Mouse (Mus musculus): ENCODE data around the gene Zfp870. TPM values are rescaled to one million over a fixed set of nuclear protein-coding genes. Genes with fewer than 3 reads are reported as not detected.

Gene Zfp870
- polyA plus RNA-seq, 1 experiment from 2014 or later = 8.9 TPM

DNA sequence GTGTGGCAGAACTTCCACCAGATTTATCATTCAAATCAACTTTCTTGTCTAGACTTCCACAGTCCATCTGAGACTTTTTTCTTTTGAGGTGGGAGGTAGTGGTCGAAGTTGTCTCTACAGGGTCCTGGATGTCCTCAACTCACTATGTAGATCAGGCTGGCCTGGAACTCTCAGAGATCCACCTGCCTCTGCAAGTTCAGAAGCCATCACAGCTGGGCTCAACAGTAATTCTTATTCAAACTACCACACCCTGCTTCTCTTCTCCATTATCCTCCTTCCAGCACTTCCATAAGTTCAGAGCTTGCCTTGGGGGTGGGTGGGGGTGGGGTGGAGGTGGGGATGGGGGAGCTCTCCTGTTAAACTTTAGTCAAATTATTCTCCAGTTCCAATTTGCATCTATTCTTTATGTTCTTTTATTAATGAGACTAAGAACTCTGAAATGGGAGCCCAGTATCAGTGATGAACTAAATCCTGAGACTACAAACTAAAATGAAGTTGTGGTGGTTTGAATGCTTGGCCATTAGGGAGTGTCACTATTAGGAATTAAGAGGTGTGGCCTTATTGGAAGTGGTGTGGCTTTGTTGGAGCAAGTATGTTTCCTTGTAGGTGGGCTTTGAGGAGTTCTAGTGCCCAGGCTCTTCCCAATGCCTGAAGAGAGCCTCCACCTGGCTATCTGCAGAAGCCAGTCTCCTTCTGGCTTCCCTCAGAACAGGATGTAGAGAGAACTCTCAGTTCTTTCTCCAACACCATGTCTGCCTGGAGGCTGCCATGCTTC lies 10.5 kb upstream of the Zfp870 start:
- Histone ChIP-seq H3K27ac (replicated peaks) (no peak overlapping the region), H3K9ac (replicated peaks) (no peak overlapping the region), H3K36me3 (no peaks in the 10 kb centered on the region), H3K27me3 (peaks cover 6% of the 10 kb centered on the region; the same call in 1 of the 2 replicates), H3K4me2 (replicated peaks) (no peak overlapping the region), H3K9me3 (no peaks in the 10 kb centered on the region), H3K4me1 (no peaks in the 10 kb centered on the region), H3K4me3 (no peak overlapping the region)
- 68% methylated on average over 1 of the region's 1 CpGs for WGBS
- ATAC-seq (ENCODE audit: low FRiP score, low read depth) = no peak

- no peak overlapping the region for H3K27ac ChIP-seq (replicated peaks)
- no peaks in the 10 kb centered on the region for H3K27me3 ChIP-seq
- ATAC-seq (ENCODE audit: low FRiP score, low read depth) = no peak
- H3K36me3 ChIP-seq = no peaks in the 10 kb centered on the region
- H3K4me1 ChIP-seq = peaks cover 5% of the 10 kb centered on the region
- no peak overlapping the region for H3K9ac ChIP-seq (replicated peaks)
- no peak overlapping the region for H3K4me3 ChIP-seq
- H3K4me2 ChIP-seq (replicated peaks) = no peak overlapping the region
- WGBS = 91% methylated on average over 4 of the region's 4 CpGs
- no peaks in the 10 kb centered on the region for H3K9me3 ChIP-seq
These were observed 4.0 kb upstream of the Zfp870 start for GRCm38 (mm10) chr17:32895421-32895820.

DNA sequence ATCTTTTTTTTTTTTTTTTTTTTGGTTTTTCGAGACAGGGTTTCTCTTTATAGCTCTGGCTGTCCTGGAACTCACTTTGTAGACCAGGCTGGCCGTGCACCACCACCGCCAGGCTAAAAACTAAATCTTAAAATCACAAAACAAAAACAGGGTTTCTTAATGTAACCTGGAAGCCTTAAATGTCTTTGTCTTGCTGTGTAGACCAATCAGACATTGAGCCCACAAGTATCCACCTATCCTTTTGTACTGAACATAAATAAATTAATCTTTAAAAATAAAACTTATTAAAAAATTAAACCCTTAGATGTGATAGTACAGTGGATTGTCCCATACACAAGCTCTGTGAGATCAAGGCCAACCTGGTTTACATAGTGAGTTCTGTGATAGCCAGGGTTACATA lies 2.5 kb upstream of the Zfp870 start:
- Histone ChIP-seq H3K4me3 (no peak overlapping the region), H3K27me3 (no peaks in the 10 kb centered on the region), H3K36me3 (0 out of 2 replicates have a peak, but pooled peaks cover 3% of the 10 kb centered on the region), H3K9ac (replicated peaks) (no peak overlapping the region), H3K4me2 (replicated peaks) (no peak overlapping the region), H3K4me1 (peaks cover 16% of the 10 kb centered on the region), H3K27ac (replicated peaks) (no peak overlapping the region), H3K9me3 (no peaks in the 10 kb centered on the region)
- 75% methylated on average over 3 of the region's 3 CpGs for WGBS
- ATAC-seq (ENCODE audit: low FRiP score, low read depth) = no peak

GRCm38 (mm10) chr17:32890852-32891238 lies 597 bp downstream of the Zfp870 start:
- 7% methylated on average over 11 of the region's 11 CpGs for WGBS
- no peak for ATAC-seq (ENCODE audit: low FRiP score, low read depth)
- Histone ChIP-seq H3K9me3 (no peaks in the 10 kb centered on the region), H3K4me2 (replicated peaks) (peak overlapping the region; percentile 78), H3K27ac (replicated peaks) (peak overlapping the region; percentile 82), H3K4me3 (peak overlapping the region; percentile 74), H3K27me3 (no peaks in the 10 kb centered on the region), H3K36me3 (peaks cover 3% of the 10 kb centered on the region; the same call in 1 of the 2 replicates), H3K9ac (replicated peaks) (peak overlapping the region; percentile 78), H3K4me1 (peaks cover 16% of the 10 kb centered on the region)

DNA sequence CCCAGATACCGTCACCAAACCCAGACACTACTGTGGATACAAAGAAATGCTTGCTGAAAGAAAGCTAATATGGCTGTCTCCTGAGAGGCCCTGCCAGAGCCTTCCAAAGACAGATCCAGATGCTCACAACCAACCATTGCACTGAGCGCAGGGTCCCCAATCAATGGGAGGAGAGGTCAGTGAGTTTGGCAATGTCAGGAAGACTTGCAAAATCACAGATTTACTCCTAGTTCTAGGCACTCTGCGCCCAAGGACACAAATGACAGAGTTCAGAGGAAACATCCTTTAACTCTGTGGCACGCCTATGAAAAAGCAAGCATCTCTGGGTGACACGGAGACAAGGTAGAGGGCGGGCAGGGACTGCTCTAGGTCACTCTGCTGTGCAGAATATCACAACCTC lies 1.8 kb downstream of the Zfp870 start:
- Histone ChIP-seq H3K9me3 (no peaks in the 10 kb centered on the region), H3K27me3 (no peaks in the 10 kb centered on the region), H3K27ac (replicated peaks) (no peak overlapping the region), H3K4me2 (replicated peaks) (peak overlapping the region; percentile 78; the same call in 1 of the 2 replicates), H3K4me1 (peaks cover 16% of the 10 kb centered on the region), H3K9ac (replicated peaks) (no peak overlapping the region), H3K36me3 (peaks cover 14% of the 10 kb centered on the region; the same call in 1 of the 2 replicates), H3K4me3 (no peak overlapping the region)
- WGBS = 95% methylated on average over 6 of the region's 6 CpGs
- no peak for ATAC-seq (ENCODE audit: low FRiP score, low read depth)

DNA sequence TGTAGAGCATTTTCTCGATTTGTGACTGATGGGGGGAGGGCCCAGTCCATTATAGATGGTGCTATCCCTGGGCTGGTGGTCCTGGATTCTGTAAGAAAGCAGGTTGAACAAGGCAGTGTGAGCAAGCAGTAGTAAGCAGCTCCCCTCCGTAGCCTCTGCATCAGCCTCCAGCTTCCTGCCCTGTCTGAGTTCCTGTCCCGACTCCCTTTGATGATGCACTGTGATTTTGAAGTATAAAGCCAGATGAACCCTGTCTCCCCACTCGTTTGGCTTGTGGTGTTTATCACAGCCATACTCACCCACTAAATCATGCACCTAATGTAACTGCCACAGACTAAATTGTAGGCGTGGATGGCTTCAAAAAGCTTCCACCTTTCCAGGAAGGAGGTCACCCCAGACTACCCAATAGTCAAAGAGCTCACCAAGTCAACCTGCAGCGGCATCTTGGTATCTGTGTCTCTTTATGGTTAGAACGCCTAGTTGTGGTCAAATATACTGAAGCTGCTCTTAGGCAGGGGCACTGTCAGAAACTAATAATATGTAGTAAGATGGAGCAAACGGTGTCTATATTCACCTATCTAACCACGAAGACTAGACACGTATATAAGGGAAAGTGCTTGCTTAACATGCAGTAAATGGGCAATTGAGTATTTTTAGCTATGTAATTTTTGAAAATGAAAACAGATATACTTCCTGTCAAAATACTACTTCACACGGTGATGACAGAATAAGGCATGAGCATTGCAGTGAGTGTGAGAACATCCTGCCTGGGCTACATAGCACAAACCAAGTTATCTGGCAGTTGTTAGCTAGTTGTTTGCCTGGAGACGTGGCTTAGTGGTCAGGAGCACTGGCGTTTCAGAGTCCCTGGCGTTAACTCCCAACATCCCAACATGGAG lies 10.9 kb downstream of the Zfp870 start:
- Histone ChIP-seq H3K36me3 (peaks cover 56% of the 10 kb centered on the region), H3K4me1 (no peaks in the 10 kb centered on the region), H3K9ac (replicated peaks) (no peak overlapping the region), H3K4me2 (replicated peaks) (no peak overlapping the region), H3K9me3 (no peaks in the 10 kb centered on the region), H3K4me3 (no peak overlapping the region), H3K27ac (replicated peaks) (no peak overlapping the region), H3K27me3 (peaks cover 7% of the 10 kb centered on the region; the same call in 1 of the 2 replicates)
- ATAC-seq (ENCODE audit: low FRiP score, low read depth) = no peak
- 92% methylated on average over 14 of the region's 14 CpGs for WGBS

- Histone ChIP-seq H3K4me3 (no peak overlapping the region), H3K9ac (replicated peaks) (no peak overlapping the region), H3K27me3 (peaks cover 7% of the 10 kb centered on the region; the same call in 1 of the 2 replicates), H3K9me3 (no peaks in the 10 kb centered on the region), H3K4me2 (replicated peaks) (no peak overlapping the region), H3K27ac (replicated peaks) (no peak overlapping the region), H3K36me3 (peaks cover 38% of the 10 kb centered on the region), H3K4me1 (no peaks in the 10 kb centered on the region)
- WGBS = 94% methylated on average over 11 of the region's 11 CpGs
- ATAC-seq (ENCODE audit: low FRiP score, low read depth) = no peak
These were observed 12.7 kb downstream of the Zfp870 start for GRCm38 (mm10) chr17:32878773-32879172.

- no peaks in the 10 kb centered on the region for H3K9me3 ChIP-seq
- no peak overlapping the region for H3K9ac ChIP-seq (replicated peaks)
- H3K36me3 ChIP-seq = peaks cover 27% of the 10 kb centered on the region
- H3K4me1 ChIP-seq = no peaks in the 10 kb centered on the region
- no peak overlapping the region for H3K27ac ChIP-seq (replicated peaks)
- H3K4me2 ChIP-seq (replicated peaks) = no peak overlapping the region
- H3K4me3 ChIP-seq = no peak overlapping the region
- ATAC-seq (ENCODE audit: low FRiP score, low read depth) = no peak
- WGBS = 17% methylated on average over 22 of the region's 22 CpGs
- peaks cover 7% of the 10 kb centered on the region; the same call in 1 of the 2 replicates for H3K27me3 ChIP-seq
These were observed 13.8 kb downstream of the Zfp870 start for GRCm38 (mm10) chr17:32877471-32878171.

- no peak overlapping the region for H3K4me2 ChIP-seq (replicated peaks)
- H3K9me3 ChIP-seq = peaks cover 4% of the 10 kb centered on the region; the same call in 1 of the 2 replicates
- H3K36me3 ChIP-seq = no peaks in the 10 kb centered on the region
- no peak overlapping the region for H3K9ac ChIP-seq (replicated peaks)
- ATAC-seq (ENCODE audit: low FRiP score, low read depth) = no peak
- H3K27ac ChIP-seq (replicated peaks) = no peak overlapping the region
- 74% methylated on average over 5 of the region's 5 CpGs for WGBS
- H3K4me1 ChIP-seq = no peaks in the 10 kb centered on the region
- no peak overlapping the region for H3K4me3 ChIP-seq
- 0 out of 2 replicates have a peak, but pooled peaks cover 5% of the 10 kb centered on the region for H3K27me3 ChIP-seq
These were observed 18.7 kb downstream of the Zfp870 start for GRCm38 (mm10) chr17:32872696-32873095.

DNA sequence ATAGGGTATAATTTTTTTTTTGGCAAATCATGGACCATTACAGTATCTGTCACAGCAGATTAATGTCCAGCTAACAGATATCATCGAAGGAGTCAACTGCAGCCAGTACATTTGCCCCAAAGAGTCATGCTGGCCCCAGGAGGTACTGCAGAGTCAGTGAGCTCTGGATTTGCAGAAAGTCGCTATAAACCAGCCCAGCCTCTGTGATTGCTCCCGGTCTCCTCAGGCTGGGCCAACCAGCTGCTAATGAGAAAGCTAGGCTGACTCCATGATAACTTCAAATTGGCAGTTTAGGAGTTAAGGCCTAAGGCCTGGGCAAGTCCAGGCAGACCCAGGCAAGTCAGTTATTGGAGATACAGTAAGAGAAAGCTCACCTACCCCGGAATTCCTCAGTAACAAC lies 19.4 kb downstream of the Zfp870 start:
- Histone ChIP-seq H3K27ac (replicated peaks) (no peak overlapping the region), H3K36me3 (no peaks in the 10 kb centered on the region), H3K4me2 (replicated peaks) (no peak overlapping the region), H3K4me3 (no peak overlapping the region), H3K9ac (replicated peaks) (no peak overlapping the region), H3K9me3 (peaks cover 4% of the 10 kb centered on the region; the same call in 1 of the 2 replicates), H3K27me3 (no peaks in the 10 kb centered on the region), H3K4me1 (no peaks in the 10 kb centered on the region)
- ATAC-seq (ENCODE audit: low FRiP score, low read depth) = no peak
- WGBS = 87% methylated on average over 4 of the region's 4 CpGs

GRCm38 (mm10) chr17:32871483-32871882 lies 20.0 kb downstream of the Zfp870 start:
- no peaks in the 10 kb centered on the region for H3K36me3 ChIP-seq
- no peak for ATAC-seq (ENCODE audit: low FRiP score, low read depth)
- no peak overlapping the region for H3K27ac ChIP-seq (replicated peaks)
- WGBS = 93% methylated on average over 1 of the region's 1 CpGs
- H3K4me3 ChIP-seq = no peak overlapping the region
- no peak overlapping the region for H3K9ac ChIP-seq (replicated peaks)
- H3K27me3 ChIP-seq = no peaks in the 10 kb centered on the region
- H3K9me3 ChIP-seq = peaks cover 4% of the 10 kb centered on the region; the same call in 1 of the 2 replicates
- H3K4me1 ChIP-seq = no peaks in the 10 kb centered on the region
- no peak overlapping the region for H3K4me2 ChIP-seq (replicated peaks)

All from midbrain, embryonic 12.5 days (tissue).